Mouse (Mus musculus) cerebellum, adult 11 months (tissue): ENCODE measurements around the gene Smim11.

Experiments used
- DNase-seq: peaks from one replicate; pipeline ENCODE4 v3.0.0; 2022

The Smim11 gene

GRCm38 (mm10) chr16:92320361-92320760, 19.3 kb downstream of the Smim11 start:
- DNase-seq: no peak

GRCm38 (mm10) chr16:92321341-92321740, 20.3 kb downstream of the Smim11 start, which contains the start of gene Fam243:
Gene Fam243 (minus strand): TSS chr16:92321441.
- no peak for DNase-seq

- no peak for DNase-seq
These were observed 23.4 kb downstream of the Smim11 start for GRCm38 (mm10) chr16:92324309-92325061.

GRCm38 (mm10) chr16:92325062-92325406, 23.9 kb downstream of the Smim11 start:
- no peak for DNase-seq

GRCm38 (mm10) chr16:92327911-92328310, 26.8 kb downstream of the Smim11 start:
- peak; percentile 55 for DNase-seq

GRCm38 (mm10) chr16:92330966-92331365, 29.9 kb downstream of the Smim11 start:
- peak; percentile 41 for DNase-seq

- DNase-seq: no peak
These were observed 33.5 kb downstream of the Smim11 start for GRCm38 (mm10) chr16:92334600-92334999.

GRCm38 (mm10) chr16:92336280-92336679, 35.2 kb downstream of the Smim11 start:
- peak; percentile 72 for DNase-seq

GRCm38 (mm10) chr16:92340612-92341511, 39.8 kb downstream of the Smim11 start:
- peak; percentile 70 for DNase-seq

- no peak for DNase-seq
These were observed 44.1 kb downstream of the Smim11 start for GRCm38 (mm10) chr16:92345177-92345576.

- no peak for DNase-seq
These were observed 45.3 kb downstream of the Smim11 start for GRCm38 (mm10) chr16:92346297-92346916.

GRCm38 (mm10) chr16:92348941-92349340, 47.9 kb downstream of the Smim11 start:
- DNase-seq: no peak

- DNase-seq: no peak
These were observed 52.2 kb downstream of the Smim11 start for GRCm38 (mm10) chr16:92353295-92353694.

- no peak for DNase-seq
These were observed 52.8 kb downstream of the Smim11 start for GRCm38 (mm10) chr16:92353897-92354296.

GRCm38 (mm10) chr16:92355366-92355765, 54.3 kb downstream of the Smim11 start:
- no peak for DNase-seq

GRCm38 (mm10) chr16:92355982-92356381, 54.9 kb downstream of the Smim11 start:
- DNase-seq: no peak

- DNase-seq: no peak
These were observed 55.9 kb downstream of the Smim11 start for GRCm38 (mm10) chr16:92357023-92357422.

- no peak for DNase-seq
These were observed 56.5 kb downstream of the Smim11 start for GRCm38 (mm10) chr16:92357566-92357965.

GRCm38 (mm10) chr16:92358734-92359133, 57.6 kb downstream of the Smim11 start:
- no peak for DNase-seq

GRCm38 (mm10) chr16:92359229-92359628, 58.1 kb downstream of the Smim11 start, which contains the start of gene Kcne1:
Gene Kcne1 (minus strand): TSS chr16:92359468.
- no peak for DNase-seq

- DNase-seq: no peak
These were observed 59.6 kb downstream of the Smim11 start for GRCm38 (mm10) chr16:92360711-92361110.
